Mouse (Mus musculus): ENCODE data around the gene Acat3.
"Not testable (repeated sequence)": the region's sequence is repeated elsewhere in the genome, so short reads cannot be mapped to it uniquely, and the experiment has no call there.

Gene Acat3

DNA sequence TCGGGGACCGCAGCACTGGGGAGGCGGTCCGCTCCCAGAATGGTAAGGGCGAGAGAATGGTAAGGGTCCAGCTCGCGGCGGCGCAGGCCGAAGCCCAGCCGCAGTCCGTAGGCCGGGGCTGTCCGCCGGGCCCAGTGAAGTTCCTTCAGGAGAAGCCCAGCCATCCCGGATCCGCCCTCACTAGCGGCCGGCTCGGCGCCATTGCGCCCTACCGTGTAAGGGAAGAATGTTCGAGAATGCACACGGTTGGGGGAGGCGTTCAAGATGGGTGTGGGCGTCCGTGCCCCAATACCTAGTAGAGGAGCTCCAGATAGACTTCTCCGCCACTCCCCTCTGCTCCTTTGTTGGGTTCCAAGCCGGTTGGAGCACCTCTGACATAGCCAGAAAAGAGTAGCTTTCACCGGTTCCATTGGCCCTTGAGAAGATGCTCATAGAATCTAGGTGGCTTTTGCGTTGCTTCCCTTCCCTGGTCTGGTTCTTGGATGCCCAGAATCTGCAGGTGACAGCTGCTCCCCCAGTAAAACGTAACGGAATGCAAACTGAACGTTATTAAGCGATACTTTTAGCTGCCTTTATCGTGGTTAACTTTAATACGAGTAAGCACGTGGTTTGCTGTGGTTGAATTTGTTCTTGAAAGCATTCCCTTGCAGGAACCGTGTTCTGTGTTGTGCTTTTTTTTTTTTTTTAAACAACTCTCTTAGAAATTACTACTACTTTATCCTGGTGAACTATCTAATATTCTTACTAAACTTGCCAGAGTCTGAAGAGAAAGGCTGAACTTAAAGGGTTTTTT, 23.6 kb downstream of the Acat3 start:
- peak; percentile 0 for DNase-seq (ENCODE audit: low read depth, low spot score)

DNA sequence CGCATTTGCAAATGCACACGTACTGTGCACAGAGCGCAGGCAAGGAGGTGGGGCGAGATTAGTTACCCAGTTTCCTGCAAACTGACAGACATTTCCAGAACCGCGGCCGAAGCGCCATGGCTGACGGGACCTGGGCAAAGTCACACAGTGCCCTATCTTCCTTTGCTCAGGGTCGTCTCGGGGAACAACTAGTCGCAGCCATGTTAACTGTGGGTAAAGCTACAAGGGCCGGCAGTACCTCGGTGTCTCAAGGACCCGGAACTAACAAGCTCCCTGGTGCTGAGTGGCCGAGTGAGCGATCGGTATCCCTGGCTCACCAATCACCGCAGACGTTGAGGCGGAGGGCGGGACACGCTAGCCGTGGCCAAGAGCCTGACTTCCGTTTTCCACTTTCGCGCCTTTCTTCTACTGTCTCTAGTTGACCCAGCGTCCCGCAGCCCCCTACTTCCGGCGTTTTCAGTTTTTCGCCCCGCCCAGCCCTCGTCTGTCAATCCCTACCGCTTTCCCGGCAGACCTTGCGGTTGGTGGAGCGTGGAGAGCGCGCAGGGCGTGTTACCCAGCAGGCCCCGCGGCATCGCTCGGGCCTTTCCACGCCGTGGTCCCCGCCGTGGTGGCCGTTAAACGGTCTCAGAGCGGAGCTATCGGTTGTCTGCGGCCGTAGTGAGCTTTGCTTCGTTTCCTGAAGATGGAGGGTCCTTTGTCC, 24.4 kb downstream of the Acat3 start, which contains the start of gene Mrpl18:
Gene Mrpl18 (minus strand): TSS at position 465 of the 703 bp plus-strand sequence.
- peak; percentile 98 for DNase-seq (ENCODE audit: low read depth, low spot score)

DNA sequence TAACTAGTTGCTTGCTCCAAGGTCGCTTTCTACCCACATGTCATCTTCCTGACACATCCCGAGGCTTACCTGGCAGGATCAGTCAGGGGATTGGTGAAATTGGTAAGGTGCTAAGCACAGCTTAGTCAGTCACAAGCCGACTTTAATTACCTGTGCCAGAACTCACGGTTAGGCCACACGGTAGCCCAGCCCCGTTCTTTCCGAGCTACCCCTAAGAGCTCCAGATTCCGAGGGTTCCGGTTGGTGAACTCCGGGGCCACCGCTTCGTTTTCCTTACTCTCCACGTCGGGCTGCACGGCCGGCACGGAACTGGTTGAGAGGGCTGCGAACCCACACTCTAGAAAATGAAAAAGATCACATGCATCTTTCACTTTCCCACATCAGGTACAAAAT, 24.9 kb downstream of the Acat3 start, which contains the start of gene Tcp1:
Gene Tcp1 (plus strand): TSS at position 214 of the 393 bp plus-strand sequence.
- peak; percentile 26 for DNase-seq (ENCODE audit: low read depth, low spot score)

DNA sequence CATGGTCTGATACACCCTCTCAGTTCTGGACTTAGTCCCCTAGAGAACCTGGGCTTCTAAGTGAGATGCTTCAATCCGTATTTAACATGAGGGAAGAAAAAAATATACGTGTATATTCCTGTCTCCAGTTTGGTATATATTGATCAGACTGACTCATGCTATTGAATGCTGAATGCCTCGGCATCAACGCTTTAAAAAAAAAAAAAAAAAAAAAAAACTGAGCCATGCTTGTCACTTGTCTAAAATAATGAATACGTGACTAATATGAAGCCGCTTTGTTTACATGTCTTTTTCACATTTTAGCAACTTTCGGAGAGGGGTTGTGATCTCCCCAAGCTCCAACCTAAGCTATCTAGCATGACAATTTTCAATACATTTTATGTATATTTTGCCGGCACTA, 30.0 kb downstream of the Acat3 start:
- no peak for DNase-seq (ENCODE audit: low read depth, low spot score)

DNA sequence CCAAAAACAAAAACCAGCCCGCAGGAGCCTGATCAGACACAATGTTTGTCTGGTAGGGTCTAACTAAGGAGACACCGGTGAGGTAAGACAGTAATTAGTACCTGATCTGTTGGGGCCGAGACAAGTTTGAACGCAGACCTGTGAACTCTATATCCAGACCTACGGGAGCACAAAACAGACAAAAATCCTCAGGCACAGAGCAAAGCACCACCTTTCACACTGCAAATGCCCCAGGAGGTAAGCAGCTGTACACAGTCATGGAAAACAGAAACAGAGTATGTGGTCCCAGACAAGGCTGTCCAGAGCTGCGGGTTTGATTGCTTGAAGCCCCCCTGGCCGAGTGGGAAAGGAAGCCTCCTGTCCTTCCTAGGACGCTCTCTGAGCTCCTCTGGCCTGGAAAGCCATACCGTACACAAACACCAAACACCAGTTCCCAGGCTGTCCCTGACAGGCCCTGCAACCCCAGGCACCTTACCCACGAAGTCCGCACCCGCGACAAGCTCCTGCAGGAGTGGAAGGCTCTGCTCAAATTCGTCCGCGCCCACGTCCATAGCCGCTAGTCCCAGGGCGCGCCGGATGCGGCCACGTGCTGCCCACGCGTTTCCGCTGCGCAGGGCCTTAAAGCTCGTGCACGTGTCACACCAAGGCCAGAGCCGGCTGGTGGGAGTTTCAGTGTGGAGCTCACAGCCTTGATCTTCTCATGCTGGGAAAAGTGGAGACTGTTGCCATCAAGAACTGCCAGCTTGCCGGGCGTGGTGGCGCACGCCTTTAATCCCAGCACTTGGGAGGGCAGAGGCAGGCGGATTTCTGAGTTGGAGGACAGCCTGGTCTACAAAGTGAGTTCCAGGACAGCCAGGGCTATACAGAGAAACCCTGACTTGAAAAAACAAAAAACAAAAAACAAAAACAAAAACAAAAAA, 30.8 kb downstream of the Acat3 start, which contains the start of gene Pnldc1:
Gene Pnldc1 (minus strand): TSS at position 870 of the 920 bp plus-strand sequence.
- DNase-seq (ENCODE audit: low read depth, low spot score): no peak

DNA sequence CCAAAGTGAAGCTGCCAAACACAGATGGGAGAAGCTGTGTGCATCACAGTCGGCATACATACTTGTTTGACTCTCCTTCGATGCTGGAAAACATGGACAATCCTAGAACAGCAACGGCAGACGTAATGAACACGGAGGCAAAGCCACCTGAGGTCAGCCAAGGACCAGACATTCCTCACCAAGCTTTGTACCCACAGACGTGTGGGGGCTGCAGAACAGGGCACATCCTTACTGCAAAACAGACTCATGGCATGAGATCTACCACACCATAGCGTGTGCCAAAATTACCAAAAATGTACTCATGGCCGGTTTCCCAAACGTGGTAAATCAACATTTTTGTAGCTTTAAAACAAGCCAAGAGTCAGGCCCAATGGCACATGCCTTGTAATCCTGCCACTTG, 34.0 kb downstream of the Acat3 start:
- no peak for DNase-seq (ENCODE audit: low read depth, low spot score)

DNA sequence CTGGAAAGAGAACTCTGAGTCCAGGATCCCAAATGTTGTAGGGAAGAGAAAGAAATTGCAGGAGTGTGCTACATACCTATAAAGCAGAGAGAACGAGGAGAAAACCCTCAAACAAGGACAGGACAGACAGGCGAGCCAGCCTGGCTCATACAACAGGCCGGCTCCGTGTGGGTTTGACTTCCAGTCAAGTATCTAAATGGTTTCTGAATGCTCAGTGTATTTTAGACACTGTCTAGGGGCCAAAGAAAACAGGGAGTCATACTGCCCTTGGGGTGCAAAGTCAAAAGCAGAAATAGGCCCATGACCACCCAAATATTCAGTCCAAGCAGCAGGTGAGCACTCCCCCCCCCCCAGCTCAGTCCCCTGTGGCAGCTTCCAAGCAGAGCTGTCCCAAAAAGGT, 34.6 kb downstream of the Acat3 start:
- no peak for DNase-seq (ENCODE audit: low read depth, low spot score)

DNA sequence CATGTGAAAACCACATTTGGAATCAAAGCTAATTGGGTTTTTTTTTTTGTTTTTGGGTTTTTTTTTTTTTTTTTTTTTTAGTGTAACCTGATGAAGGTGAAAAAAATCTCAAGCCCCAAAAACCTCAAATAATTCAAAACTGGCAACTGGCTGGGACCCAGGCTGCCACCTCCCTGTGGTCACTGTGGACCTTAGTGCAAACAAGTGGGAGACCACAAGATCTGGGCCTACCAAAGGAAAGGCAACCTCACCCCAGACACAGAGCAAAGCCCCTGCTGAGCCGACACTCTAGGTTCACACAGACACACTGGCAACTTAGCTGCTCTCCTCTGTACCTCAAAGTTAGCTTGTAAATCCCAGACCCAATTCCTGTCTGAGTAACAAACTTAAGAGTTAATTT, 36.1 kb downstream of the Acat3 start:
- no peak for DNase-seq (ENCODE audit: low read depth, low spot score)

DNA sequence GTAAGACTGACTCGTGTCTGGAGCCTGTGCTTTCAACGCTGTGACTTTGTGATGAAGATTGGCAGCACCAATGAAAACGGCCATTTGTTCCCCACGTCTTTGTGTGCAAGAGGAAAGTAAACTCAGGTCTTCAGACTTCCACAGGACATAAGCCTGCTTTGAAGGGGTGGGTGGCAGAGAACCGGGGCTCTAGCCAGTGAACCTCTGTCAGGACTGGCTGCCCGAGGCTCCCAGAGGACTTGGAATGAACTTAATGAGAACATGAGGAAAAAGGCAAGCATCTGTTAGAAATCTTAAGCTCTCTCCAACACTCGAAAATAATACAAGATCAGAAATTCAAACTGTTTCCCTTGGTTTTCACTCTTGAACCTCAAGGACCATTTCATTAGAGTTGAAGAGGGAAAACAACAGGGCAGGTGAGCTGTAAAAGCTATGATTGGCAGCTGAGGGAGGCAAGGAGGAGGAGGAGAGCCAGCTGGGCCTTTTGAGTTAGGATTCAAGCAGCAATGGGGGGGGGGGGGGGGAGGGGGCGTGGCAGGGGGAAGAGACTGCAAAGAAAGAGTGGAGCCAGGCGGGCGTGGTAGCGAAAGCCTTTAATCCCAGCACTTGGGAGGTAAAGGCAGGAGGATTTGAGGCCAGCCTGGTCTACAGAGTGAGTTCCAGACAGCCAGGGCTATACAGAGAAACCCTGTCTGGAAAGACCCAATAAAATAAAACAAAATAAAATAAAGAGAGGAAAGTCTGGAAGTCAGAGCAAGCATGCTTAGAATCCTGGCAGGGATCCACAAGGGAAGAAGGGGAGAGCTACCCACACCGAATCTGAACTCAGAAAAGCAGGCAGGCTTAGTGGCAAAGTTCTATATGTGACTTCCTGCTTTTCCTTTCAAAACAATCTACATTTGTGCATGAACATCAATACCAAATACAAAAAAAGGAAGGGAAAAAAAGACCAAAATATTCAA, 36.7 kb downstream of the Acat3 start:
- no peak for DNase-seq (ENCODE audit: low read depth, low spot score)

DNA sequence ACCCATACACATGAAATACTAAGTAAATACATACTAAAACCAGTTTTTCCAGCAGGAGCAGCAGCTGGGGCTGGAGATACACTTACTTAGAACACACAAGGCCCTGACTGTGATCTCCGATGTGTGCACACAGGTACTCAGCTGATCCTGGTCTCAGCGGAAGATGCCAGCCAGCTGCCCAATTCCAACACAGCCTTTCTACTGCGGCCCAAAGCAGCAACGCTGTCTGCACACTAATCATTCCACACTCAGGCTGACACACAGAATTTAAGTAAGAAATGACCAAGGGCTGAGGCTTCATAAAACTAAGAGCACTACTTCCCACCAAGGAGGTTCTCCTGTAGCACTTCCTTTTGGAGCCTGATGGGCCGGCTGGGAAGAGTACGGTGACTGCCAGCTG, 38.1 kb downstream of the Acat3 start:
- no peak for DNase-seq (ENCODE audit: low read depth, low spot score)

DNA sequence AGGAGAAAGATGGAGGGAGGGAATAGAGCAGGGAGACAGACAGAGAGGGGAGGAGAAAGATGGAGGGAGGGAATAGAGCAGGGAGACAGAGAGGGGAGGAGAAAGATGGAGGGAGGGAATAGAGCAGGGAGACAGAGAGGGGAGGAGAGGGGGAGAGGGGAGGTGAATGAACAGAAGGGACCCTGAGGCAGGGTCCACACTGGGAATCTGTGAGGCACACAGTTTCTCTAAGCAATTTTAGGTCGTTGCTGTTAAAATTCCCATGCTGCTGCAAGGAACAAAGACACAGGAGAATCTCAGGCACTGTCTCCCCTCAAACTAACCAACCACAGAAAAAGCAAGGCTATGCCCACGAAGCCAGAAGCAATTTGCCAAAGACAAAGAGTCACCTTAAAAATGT, 41.8 kb downstream of the Acat3 start:
- DNase-seq (ENCODE audit: low read depth, low spot score): not testable (repeated sequence)

DNA sequence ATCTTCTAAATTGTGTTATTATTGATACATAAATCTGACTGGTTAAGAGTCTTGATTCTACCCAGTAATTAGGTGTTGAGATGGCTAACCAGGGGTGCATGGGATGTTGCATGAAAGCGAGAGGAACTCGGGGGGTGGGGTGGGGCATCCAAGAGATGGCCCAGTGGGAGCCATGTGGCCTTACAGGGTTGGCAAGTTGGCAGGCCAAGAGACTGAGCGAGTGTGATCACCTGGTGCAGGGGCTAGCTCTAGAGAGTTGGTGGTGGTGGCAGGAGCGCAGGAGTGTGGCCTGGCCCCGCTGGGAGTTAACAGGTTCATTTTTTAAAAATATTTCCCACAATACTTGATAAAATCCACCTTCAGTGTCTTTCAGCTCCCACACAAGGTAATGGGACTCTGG, 42.7 kb downstream of the Acat3 start:
- DNase-seq (ENCODE audit: low read depth, low spot score): no peak

DNA sequence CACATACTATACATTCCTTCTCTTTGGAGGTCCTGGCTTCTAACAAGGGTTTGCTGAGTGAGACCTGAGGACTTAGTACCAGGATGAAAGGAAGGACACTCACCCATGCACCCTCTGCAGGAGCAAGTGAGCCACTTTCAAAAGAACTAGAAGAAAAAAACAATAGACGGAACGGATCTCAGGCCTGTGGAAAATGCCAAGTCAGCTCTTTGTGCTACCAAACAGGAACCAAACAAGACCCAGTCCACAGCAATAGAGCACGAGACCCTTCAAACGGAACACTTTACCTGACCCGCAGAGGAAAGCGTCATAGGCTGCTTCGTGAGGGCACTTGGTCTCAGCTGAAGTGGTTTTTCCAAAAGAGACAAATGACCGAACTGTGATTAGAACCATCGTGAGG, 48.4 kb downstream of the Acat3 start:
- no peak for DNase-seq (ENCODE audit: low read depth, low spot score)

DNA sequence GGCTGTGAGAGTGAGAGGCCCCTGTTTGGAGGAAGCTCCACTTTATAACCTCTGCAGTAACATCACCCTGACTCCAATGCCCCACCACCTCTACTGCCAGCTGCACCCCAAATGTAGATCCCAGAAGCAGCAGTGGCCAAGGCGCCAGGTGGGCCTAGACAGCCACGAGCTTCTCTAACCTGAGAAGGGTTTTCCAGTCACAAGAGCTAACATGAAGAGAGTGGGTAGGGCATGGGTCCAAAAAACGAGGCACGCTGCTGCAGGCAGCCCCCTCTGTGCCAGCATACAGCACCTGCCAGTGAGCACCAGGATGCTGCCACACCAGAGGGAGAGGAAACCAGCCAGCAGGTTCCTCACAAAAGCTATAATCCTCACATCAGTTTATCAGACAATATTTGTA, 49.3 kb downstream of the Acat3 start:
- DNase-seq (ENCODE audit: low read depth, low spot score): no peak

DNA sequence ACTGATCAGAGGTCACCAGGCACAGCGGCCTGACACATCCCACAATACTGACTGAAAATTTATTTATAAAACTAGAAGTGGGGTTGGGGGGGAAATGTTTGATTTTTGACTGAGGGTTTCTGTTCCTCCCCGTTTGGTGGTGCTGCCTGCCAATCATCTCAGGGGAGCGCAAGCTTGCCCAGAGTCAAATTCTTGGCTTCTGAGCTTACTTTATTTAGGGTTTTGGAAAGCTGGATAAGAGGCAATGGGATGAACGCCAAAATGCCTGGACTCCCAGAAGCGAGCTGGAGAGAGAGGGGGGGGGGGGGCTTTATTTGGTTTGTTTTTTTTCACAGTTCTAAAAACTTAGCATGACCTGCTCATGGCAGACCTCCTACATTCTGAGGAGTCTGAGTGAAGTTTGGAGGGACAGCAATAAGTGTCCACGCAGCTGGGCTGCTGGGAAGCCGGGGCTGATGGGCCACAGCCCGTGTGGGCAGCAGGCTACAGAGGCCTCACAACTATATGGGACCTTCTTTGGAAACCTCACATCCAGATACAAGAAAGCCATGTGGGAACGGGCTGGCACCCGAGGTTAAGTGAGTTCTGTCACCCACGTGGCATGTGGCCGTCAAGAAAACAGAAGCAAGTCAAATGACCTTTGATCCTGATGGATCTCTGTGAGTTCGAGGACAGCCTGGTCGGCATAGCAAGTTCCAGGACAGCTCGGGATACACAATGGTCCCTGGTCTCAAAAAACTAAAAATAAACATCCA, 53.2 kb downstream of the Acat3 start:
- no peak for DNase-seq (ENCODE audit: low read depth, low spot score)

DNA sequence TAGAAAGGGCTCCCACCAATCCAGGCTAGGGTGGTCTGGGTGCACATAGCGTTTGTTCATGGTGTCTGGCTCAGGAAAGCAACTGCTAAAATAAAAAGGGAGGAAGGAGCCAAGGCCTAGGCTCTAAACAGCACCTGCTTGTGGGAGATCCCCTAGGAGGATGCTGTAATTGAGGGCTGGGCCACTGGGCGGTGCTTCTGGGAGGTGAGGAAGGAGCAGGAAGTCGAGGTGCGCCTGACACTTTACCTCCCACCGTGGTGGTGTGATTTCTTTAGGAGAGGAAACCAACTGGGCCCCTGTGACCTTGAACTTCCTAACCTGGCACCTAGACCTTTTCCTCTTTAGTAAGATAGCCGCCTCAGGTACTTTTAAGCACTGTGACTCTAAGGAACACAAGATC, 53.8 kb downstream of the Acat3 start:
- DNase-seq (ENCODE audit: low read depth, low spot score): no peak

DNA sequence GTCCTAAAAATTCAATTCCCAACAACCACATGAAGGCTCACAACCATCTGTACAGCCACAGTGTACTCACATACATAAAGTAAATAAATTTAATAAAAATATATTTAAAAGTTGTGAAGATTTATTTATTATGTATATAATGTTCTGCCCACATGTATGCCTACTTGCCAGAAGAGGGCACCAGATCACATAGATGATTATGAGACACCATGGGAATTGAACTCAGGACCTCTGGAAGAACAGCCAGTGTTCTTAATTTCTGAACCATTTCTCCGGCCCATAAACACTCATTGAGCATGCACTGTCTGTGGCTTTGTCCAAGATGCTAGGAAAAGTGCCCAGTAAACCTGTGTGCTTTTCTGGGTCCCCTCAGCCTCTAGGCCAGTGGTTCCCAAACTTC, 59.2 kb downstream of the Acat3 start:
- DNase-seq (ENCODE audit: low read depth, low spot score): no peak

DNA sequence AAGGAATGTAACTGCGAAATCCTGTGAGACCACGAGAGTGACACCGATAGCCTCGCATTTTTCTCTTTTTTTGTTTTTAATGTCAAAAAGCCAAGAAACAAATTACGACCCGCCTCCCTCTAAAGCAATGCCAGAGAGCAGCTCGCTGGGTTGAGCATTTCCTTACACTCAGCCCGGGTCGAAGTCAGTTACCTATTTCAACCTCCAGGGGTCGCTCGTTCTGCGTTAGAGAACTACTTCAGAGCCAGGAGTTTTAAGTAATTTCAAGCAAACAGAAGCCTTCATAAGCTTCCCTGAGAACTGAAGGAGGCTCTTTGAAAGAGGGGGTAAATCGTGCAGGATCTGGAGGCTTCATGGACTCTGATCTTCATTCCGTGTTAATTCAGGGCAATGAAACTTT, 60.2 kb downstream of the Acat3 start:
- DNase-seq (ENCODE audit: low read depth, low spot score): peak; percentile 29

DNA sequence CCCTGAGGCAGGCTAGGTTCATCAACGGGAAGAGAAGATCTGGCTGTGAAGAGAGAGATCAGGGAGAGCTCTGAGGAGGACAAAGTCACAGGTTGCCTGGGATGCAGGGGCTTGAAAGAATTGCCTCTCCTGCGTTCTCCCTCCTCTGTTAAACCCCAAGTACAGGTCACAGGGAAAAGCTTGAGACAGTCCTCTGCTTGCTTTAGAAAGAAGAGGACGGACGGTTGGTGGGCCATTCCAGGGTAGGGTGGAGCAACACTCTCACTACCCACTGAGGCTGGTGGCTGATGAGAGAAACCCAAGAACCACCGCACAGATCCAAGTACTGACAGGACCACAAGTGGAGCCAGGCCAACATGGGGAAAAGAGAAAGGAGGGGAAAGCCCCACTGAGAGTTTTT, 64.7 kb downstream of the Acat3 start, which contains the start of gene Mrgprh:
Gene Mrgprh (plus strand): TSS at position 301 of the 400 bp plus-strand sequence.
- no peak for DNase-seq (ENCODE audit: low read depth, low spot score)
